Mouse (Mus musculus): ENCODE results near the gene Dbt. TPM values are rescaled to one million over a fixed set of nuclear protein-coding genes. Genes with fewer than 3 reads are reported as not detected.
A peak's percentile ranks its signal among the peaks of the same experiment; 100 is the strongest.
"Not testable (repeated sequence)": the region's sequence is repeated elsewhere in the genome, so short reads cannot be mapped to it uniquely, and the experiment has no call there.

Dbt gene
- polyA plus RNA-seq, 1 experiment from 2014 or later: 25.7 TPM

- Histone ChIP-seq H3K4me1 (replicated peaks) (peaks cover 9% of the 10 kb centered on the region), H3K9ac (no peak overlapping the region), H3K4me3 (no peak overlapping the region), H3K27me3 (no peaks in the 10 kb centered on the region), H3K36me3 (peaks cover 48% of the 10 kb centered on the region), H3K9me3 (replicated peaks) (no peaks in the 10 kb centered on the region), H3K4me2 (no peak overlapping the region), H3K27ac (peak overlapping the region; percentile 17)
- ATAC-seq (replicated peaks; ENCODE audit: insufficient number of reproducible peaks, insufficient read depth, low FRiP score, low read depth): no peak
- WGBS: 67% methylated on average over 2 of the region's 2 CpGs
Observed at GRCm38 (mm10) chr3:116542070-116542469, 29.2 kb downstream of the Dbt start.

- peaks cover 4% of the 10 kb centered on the region for H3K4me1 ChIP-seq (replicated peaks)
- no peak overlapping the region for H3K4me2 ChIP-seq
- peak overlapping the region; percentile 17 for H3K27ac ChIP-seq
- ATAC-seq (replicated peaks; ENCODE audit: insufficient number of reproducible peaks, insufficient read depth, low FRiP score, low read depth): no peak
- H3K9me3 ChIP-seq (replicated peaks): no peaks in the 10 kb centered on the region
- WGBS: 49% methylated on average over 3 of the region's 3 CpGs
- peaks cover 50% of the 10 kb centered on the region for H3K36me3 ChIP-seq
- no peaks in the 10 kb centered on the region for H3K27me3 ChIP-seq
- H3K9ac ChIP-seq: no peak overlapping the region
- H3K4me3 ChIP-seq: no peak overlapping the region
Observed at GRCm38 (mm10) chr3:116542532-116542931, 29.7 kb downstream of the Dbt start.

DNA sequence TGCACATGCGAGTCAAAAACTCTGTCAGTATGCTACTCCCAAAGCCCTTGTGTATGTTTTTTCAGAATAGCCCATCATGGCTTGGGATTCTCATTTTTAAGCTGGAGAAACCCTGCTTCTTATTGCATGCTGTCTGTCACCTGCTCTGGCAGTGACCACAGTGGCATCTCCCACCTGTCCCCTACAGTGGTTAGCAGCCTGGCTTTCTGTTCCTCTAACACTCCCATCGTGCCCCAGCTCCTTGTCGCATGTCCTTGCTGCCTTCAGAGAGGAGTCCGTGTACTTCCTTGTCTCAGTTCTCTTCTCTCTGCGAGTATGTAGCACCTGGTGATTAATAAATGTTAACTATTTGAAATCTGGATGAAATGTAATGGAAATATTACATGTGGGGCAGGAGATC lies 34.6 kb downstream of the Dbt start:
- Histone ChIP-seq H3K27ac (no peak overlapping the region), H3K9me3 (replicated peaks) (no peaks in the 10 kb centered on the region), H3K36me3 (peaks cover 41% of the 10 kb centered on the region), H3K4me2 (no peak overlapping the region), H3K9ac (no peak overlapping the region), H3K27me3 (no peaks in the 10 kb centered on the region), H3K4me3 (no peak overlapping the region), H3K4me1 (replicated peaks) (peaks cover 2% of the 10 kb centered on the region; the same call in 1 of the 2 replicates)
- ATAC-seq (replicated peaks; ENCODE audit: insufficient number of reproducible peaks, insufficient read depth, low FRiP score, low read depth): no peak
- WGBS: 79% methylated on average over 5 of the region's 5 CpGs

GRCm38 (mm10) chr3:116551362-116551761 lies 38.5 kb downstream of the Dbt start:
- Histone ChIP-seq H3K4me3 (no peak overlapping the region), H3K9ac (no peak overlapping the region), H3K36me3 (peaks cover 17% of the 10 kb centered on the region; the same call in 1 of the 2 replicates), H3K27ac (no peak overlapping the region), H3K4me2 (no peak overlapping the region), H3K9me3 (replicated peaks) (no peaks in the 10 kb centered on the region), H3K4me1 (replicated peaks) (no peaks in the 10 kb centered on the region), H3K27me3 (no peaks in the 10 kb centered on the region)
- ATAC-seq (replicated peaks; ENCODE audit: insufficient number of reproducible peaks, insufficient read depth, low FRiP score, low read depth): no peak
- WGBS: 77% methylated on average over 5 of the region's 5 CpGs

DNA sequence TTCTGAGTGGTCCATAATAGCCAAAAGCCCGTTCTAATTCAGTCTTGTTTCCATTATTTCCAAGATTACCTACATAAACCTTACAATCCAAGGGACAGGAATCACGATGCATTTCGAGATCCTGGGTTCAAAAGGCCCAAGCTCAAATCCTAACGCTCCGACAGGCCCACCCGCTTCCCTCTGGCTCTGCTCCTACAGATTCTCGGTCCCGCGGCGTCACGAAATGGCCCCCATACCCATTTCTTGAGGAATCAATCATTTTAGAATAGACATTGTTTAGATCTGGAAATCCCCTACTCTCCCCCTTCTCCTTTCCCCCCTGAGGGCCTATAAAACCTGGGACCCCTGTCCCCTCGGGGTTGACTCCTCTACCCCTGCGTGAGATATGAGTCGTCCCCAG lies 48.4 kb downstream of the Dbt start:
- not testable (repeated sequence) for H3K4me2 ChIP-seq; H3K9me3 ChIP-seq (replicated peaks); H3K36me3 ChIP-seq; H3K4me3 ChIP-seq; H3K27me3 ChIP-seq; H3K9ac ChIP-seq; ATAC-seq (replicated peaks; ENCODE audit: insufficient number of reproducible peaks, insufficient read depth, low FRiP score, low read depth)
- Histone ChIP-seq H3K4me1 (replicated peaks) (peaks cover 15% of the 10 kb centered on the region), H3K27ac (peak overlapping the region; percentile 98; the same call in 1 of the 2 replicates)
- WGBS: 92% methylated on average over 14 of the region's 14 CpGs

DNA sequence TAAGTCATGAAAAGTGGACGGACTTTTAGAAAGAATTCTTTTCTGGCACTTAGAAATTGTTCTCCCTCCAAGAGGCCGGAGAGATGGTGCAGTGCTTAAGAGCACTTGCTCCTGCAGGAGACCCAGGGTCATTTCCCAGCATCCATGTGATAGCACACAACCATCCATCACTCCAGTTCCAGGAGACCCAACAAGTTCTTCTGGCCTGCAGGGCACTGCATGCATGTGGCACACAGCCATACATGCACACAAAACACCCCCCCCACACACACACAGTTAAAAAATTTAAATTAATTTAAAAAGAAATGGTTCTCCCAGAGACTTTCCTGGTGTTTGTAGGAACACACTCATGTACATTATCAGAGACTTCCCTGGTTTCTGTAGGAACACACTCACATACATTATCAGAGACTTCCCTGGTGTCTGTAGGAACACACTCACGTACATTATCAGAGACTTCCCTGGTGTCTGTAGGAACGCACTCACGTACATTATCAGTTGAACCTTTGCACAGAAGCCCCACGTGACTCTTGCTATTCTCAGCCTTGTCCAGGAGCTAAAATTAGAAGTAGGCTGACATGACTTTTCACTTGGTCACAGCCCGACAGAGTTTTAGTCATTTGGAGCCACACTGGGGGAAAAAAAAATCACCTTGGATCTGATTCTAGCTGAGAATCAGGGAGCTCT lies 49.7 kb downstream of the Dbt start, which contains the start of gene Lrrc39:
Lrrc39 (plus strand) TSS at position 566 of the 687 bp plus-strand sequence.
- Histone ChIP-seq H3K9ac (peak within 1 kb of the TSS; percentile 54), H3K27ac (peak within 1 kb of the TSS; percentile 98), H3K27me3 (no peaks in the 10 kb centered on the region), H3K36me3 (peaks cover 20% of the 10 kb centered on the region), H3K4me3 (peak within 1 kb of the TSS; percentile 54), H3K4me1 (replicated peaks) (peaks cover 15% of the 10 kb centered on the region), H3K4me2 (peak within 1 kb of the TSS; percentile 56), H3K9me3 (replicated peaks) (no peaks in the 10 kb centered on the region)
- ATAC-seq (replicated peaks; ENCODE audit: insufficient number of reproducible peaks, insufficient read depth, low FRiP score, low read depth): peak; percentile 87
- 18% methylated on average over 7 of the region's 7 CpGs for WGBS

DNA sequence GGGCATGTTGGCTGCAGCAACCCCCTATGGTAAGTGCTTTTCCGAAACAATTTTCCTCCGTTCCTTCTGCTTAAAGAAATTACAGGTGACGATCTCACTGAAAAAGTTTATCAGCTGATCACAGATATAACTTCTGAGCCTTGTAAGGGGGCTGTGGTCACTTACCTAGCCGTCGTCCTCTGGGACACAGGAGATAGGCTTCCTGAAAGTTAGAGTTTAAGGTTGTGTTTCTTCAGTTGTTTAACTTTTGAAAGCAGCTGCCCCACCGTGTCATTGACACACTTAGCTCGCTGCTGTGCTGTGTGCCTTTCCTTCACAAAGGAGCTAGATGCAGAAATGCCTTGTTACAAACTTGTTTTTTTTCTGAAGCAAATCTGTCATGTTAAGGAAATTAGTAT lies 50.2 kb downstream of the Dbt start:
- peak overlapping the region; percentile 54 for H3K4me3 ChIP-seq
- 15% methylated on average over 7 of the region's 7 CpGs for WGBS
- H3K4me1 ChIP-seq (replicated peaks): peaks cover 15% of the 10 kb centered on the region
- H3K27me3 ChIP-seq: no peaks in the 10 kb centered on the region
- no peaks in the 10 kb centered on the region for H3K9me3 ChIP-seq (replicated peaks)
- H3K9ac ChIP-seq: peak overlapping the region; percentile 54
- peak overlapping the region; percentile 98 for H3K27ac ChIP-seq
- ATAC-seq (replicated peaks; ENCODE audit: insufficient number of reproducible peaks, insufficient read depth, low FRiP score, low read depth): no peak
- peak overlapping the region; percentile 56 for H3K4me2 ChIP-seq
- peaks cover 26% of the 10 kb centered on the region for H3K36me3 ChIP-seq

GRCm38 (mm10) chr3:116570628-116571027 lies 57.8 kb downstream of the Dbt start:
- Histone ChIP-seq H3K27me3 (no peaks in the 10 kb centered on the region), H3K4me2 (no peak overlapping the region), H3K36me3 (peaks cover 35% of the 10 kb centered on the region), H3K4me3 (no peak overlapping the region), H3K9me3 (replicated peaks) (no peaks in the 10 kb centered on the region), H3K9ac (no peak overlapping the region), H3K4me1 (replicated peaks) (no peaks in the 10 kb centered on the region), H3K27ac (no peak overlapping the region)
- 53% methylated on average over 2 of the region's 2 CpGs for WGBS
- no peak for ATAC-seq (replicated peaks; ENCODE audit: insufficient number of reproducible peaks, insufficient read depth, low FRiP score, low read depth)

DNA sequence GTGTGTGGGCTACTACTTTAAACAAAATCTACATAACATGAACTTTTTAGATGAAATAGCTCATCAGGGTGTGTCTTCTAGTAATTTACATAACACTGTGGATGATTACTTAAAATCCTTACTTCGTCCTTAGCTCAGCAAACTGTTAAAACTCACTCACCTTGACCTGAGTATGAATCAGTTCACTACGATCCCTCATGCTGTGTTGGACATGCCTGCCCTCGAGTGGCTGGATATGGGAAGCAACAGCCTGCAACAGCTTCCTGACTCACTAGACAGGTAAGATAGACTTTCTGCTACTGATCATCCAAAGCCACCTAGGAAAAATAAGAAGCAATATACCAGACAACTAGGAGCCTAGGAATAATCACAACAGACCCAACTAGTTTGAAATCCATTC lies 64.4 kb downstream of the Dbt start:
- Histone ChIP-seq H3K9me3 (replicated peaks) (no peaks in the 10 kb centered on the region), H3K4me3 (no peak overlapping the region), H3K4me2 (no peak overlapping the region), H3K9ac (no peak overlapping the region), H3K4me1 (replicated peaks) (no peaks in the 10 kb centered on the region), H3K27me3 (no peaks in the 10 kb centered on the region), H3K27ac (no peak overlapping the region), H3K36me3 (peaks cover 43% of the 10 kb centered on the region)
- ATAC-seq (replicated peaks; ENCODE audit: insufficient number of reproducible peaks, insufficient read depth, low FRiP score, low read depth): no peak
- 52% methylated on average over 3 of the region's 3 CpGs for WGBS

- WGBS: 80% methylated on average over 9 of the region's 9 CpGs
- Histone ChIP-seq H3K4me2 (no peak overlapping the region), H3K4me1 (replicated peaks) (no peaks in the 10 kb centered on the region), H3K4me3 (no peak overlapping the region), H3K27ac (no peak overlapping the region), H3K27me3 (no peaks in the 10 kb centered on the region), H3K9me3 (replicated peaks) (no peaks in the 10 kb centered on the region), H3K9ac (no peak overlapping the region), H3K36me3 (peaks cover 77% of the 10 kb centered on the region)
- no peak for ATAC-seq (replicated peaks; ENCODE audit: insufficient number of reproducible peaks, insufficient read depth, low FRiP score, low read depth)
Observed at GRCm38 (mm10) chr3:116582201-116582600, 69.3 kb downstream of the Dbt start.

DNA sequence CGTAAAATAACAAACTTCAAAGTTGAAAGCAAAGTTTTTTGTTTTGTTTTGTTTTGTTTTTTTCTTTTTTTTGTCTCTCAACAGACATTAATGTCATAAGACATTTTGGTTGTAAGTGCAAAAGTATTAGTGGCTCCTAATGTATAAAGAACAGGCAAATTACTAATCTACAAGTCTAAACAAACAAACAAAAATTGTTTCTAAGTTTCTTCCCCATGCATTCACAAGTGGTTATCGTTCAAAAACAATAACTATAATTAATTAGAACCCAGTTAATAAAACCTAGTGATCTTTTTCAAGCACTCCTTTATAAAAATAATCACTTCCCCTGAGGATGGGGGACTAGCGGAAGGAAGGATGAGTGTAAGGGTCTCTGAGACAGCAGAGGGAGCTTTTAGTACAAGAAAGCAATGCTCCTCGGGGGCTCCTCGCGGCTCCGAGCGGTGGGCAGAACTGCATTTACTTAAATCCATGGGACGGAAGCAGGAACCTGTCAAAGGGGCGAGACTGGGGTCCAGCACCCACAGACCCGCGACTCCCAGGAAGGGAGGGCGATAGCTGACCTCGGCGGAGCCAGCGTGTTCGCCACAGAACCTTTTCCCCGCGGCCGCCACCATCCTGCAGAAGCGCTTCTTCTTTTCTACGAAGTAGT lies 81.3 kb downstream of the Dbt start:
- 2% methylated on average over 22 of the region's 22 CpGs for WGBS

More for the DNA sequence above, 81.3 kb downstream of the Dbt start:
- H3K4me3 ChIP-seq: peak overlapping the region; percentile 75
- ATAC-seq (replicated peaks; ENCODE audit: insufficient number of reproducible peaks, insufficient read depth, low FRiP score, low read depth): peak; percentile 51; the same call in 1 of the 2 replicates
- peak overlapping the region; percentile 83 for H3K9ac ChIP-seq
- H3K36me3 ChIP-seq: peaks cover 23% of the 10 kb centered on the region
- peak overlapping the region; percentile 92 for H3K27ac ChIP-seq
- H3K9me3 ChIP-seq (replicated peaks): no peaks in the 10 kb centered on the region
- peaks cover 10% of the 10 kb centered on the region; the same call in 1 of the 2 replicates for H3K4me1 ChIP-seq (replicated peaks)
- H3K27me3 ChIP-seq: no peaks in the 10 kb centered on the region
- H3K4me2 ChIP-seq: peak overlapping the region; percentile 62

Measured in heart, embryonic 15.5 days (tissue).